Mouse (Mus musculus) liver, postnatal 0 days (tissue): Measurements from ENCODE around the gene Cntn1. TPM values are rescaled to one million over a fixed set of nuclear protein-coding genes. Genes with fewer than 3 reads are reported as not detected.

ENCODE experiments used
- ATAC-seq: fragments of 200-750 bp; cut with Nextera tagmentation; 2 replicates; pipeline ENCODE4 v1.8.0; 2017; ENCODE audit warnings: mild to moderate bottlenecking, moderate library complexity
- DNase-seq: peaks from one replicate; pipeline ENCODE4 v3.0.0-alpha.2; 2016
- H3K27ac ChIP-seq: fragments of 300-500 bp; sonication (generic); 2 replicates; pipeline ENCODE4 v1.5.1; 2014; ENCODE audit warnings: antibody characterized with exemption, moderate library complexity, mild to moderate bottlenecking, low read depth
- H3K27me3 ChIP-seq: fragments of 300-500 bp; sonication (generic); 2 replicates; pipeline ENCODE4 v1.6.1; 2014; ENCODE audit warnings: low read length, control low read depth, mixed read lengths; ENCODE audit not compliant: insufficient read depth
- H3K36me3 ChIP-seq: fragments of 300-500 bp; sonication (generic); replicated peaks from 2 replicates; pipeline ENCODE4 v1.6.1; 2014; ENCODE audit warnings: mild to moderate bottlenecking, control low read depth, low read length, moderate library complexity, mixed read lengths; ENCODE audit not compliant: insufficient read depth
- H3K4me1 ChIP-seq: fragments of 300-500 bp; sonication (generic); 2 replicates; pipeline ENCODE4 v1.6.1; 2014; ENCODE audit warnings: antibody characterized with exemption, mild to moderate bottlenecking, control low read depth; ENCODE audit not compliant: insufficient read depth
- H3K4me2 ChIP-seq: fragments of 300-500 bp; sonication (generic); 2 replicates; pipeline ENCODE4 v1.6.1; 2014; ENCODE audit warnings: low read depth, mild to moderate bottlenecking, low read length, moderate library complexity, mixed read lengths
- H3K4me3 ChIP-seq: fragments of 300-500 bp; sonication (generic); 2 replicates; pipeline ENCODE4 v1.5.1; 2014; ENCODE audit warnings: low read depth, low read length
- H3K9ac ChIP-seq: fragments of 300-500 bp; sonication (generic); replicated peaks from 2 replicates; pipeline ENCODE4 v1.6.1; 2014; ENCODE audit warnings: mild to moderate bottlenecking, moderate library complexity
- H3K9me3 ChIP-seq: fragments of 300-500 bp; sonication (generic); 2 replicates; pipeline ENCODE4 v1.6.1; 2016; ENCODE audit warnings: mild to moderate bottlenecking, control low read depth, low read length, mixed read lengths
- CTCF ChIP-seq: sonication (generic); IDR thresholded peaks from 2 replicates; pipeline ENCODE4 v1.5.1; 2016; ENCODE audit warnings: antibody characterized with exemption, low read depth
- EP300 ChIP-seq: IDR thresholded peaks from 2 replicates; pipeline ENCODE4 v1.6.1; 2016; ENCODE audit warnings: antibody characterized with exemption, low read depth, mild to moderate bottlenecking
- WGBS: fragments of 180-500 bp; shearing (Covaris S2); extraction: QIAGEN DNeasy Blood & Tissue Kit; methylation state at CpG from one replicate; pipeline ENCODE4 v1.1.7; 2014; ENCODE audit not compliant: insufficient replicate concordance; 5-methylcytosine and 5-hydroxymethylcytosine counted together
- polyA plus RNA-seq: library from polyadenylated mRNA; unstranded; fragments of >200 nt; fragmentation: Nextera tagmentation; extraction: Ambion mirVana; gene quantifications from 2 replicates; pipeline ENCODE4 v1.2.1, GENCODE M21; 2015

The Cntn1 gene
- polyA plus RNA-seq, 1 experiment from 2014 or later, result not detected

GRCm38 (mm10) chr15:92160855-92161162, 109.8 kb downstream of the Cntn1 start:
- no peaks in the 10 kb centered on the region for H3K4me1 ChIP-seq
- H3K4me3 ChIP-seq, result no peak overlapping the region
- no peaks in the 10 kb centered on the region for H3K27me3 ChIP-seq
- TF ChIP-seq CTCF (no peak), EP300 (no peak)
- H3K9ac ChIP-seq, result no peak overlapping the region
- ATAC-seq (no peak), DNase-seq (no peak)
- WGBS, result 65% methylated on average over 10 of the region's 10 CpGs
- no peaks in the 10 kb centered on the region for H3K36me3 ChIP-seq
- H3K9me3 ChIP-seq, result no peaks in the 10 kb centered on the region
- no peak overlapping the region for H3K4me2 ChIP-seq
- no peak overlapping the region for H3K27ac ChIP-seq

- Histone ChIP-seq H3K4me2 (no peak overlapping the region), H3K4me3 (no peak overlapping the region), H3K9me3 (no peaks in the 10 kb centered on the region), H3K9ac (no peak overlapping the region), H3K36me3 (no peaks in the 10 kb centered on the region), H3K27me3 (no peaks in the 10 kb centered on the region), H3K27ac (no peak overlapping the region), H3K4me1 (no peaks in the 10 kb centered on the region)
- no peak for TF ChIP-seq CTCF
- no peak for TF ChIP-seq EP300
- WGBS, result 51% methylated on average over 20 of the region's 20 CpGs
- DNase-seq (no peak), ATAC-seq (no peak)
Observed at GRCm38 (mm10) chr15:92161163-92162025, 110.4 kb downstream of the Cntn1 start.

DNA sequence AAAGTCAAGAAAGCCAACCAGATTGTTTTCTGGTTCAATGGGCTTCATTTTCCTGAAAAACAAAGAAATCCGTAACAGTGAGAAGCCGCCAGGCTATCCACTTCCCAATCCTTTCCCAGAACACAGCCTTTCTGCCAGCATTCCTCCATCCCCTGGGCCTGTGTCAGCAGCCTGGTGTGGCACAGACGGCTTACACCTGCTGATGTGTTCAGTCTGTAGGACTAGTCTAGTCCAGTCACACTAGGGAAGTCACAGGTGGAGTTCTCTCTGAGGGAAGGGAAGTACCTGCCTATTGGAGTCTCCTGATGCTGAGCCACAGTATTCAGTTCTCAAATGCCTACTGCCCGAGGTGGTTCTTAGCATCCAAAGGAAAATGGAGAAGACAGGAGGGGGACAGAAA, 111.9 kb downstream of the Cntn1 start:
- TF ChIP-seq CTCF, result no peak
- no peak for TF ChIP-seq EP300
- no peaks in the 10 kb centered on the region for H3K4me1 ChIP-seq
- no peaks in the 10 kb centered on the region for H3K27me3 ChIP-seq
- H3K4me2 ChIP-seq, result no peak overlapping the region
- H3K27ac ChIP-seq, result no peak overlapping the region
- no peak overlapping the region for H3K9ac ChIP-seq
- ATAC-seq, result no peak
- no peaks in the 10 kb centered on the region for H3K36me3 ChIP-seq
- 63% methylated on average over 4 of the region's 4 CpGs for WGBS
- H3K4me3 ChIP-seq, result no peak overlapping the region
- no peak for DNase-seq
- H3K9me3 ChIP-seq, result no peaks in the 10 kb centered on the region

- H3K27ac ChIP-seq, result no peak overlapping the region
- no peak for ATAC-seq
- H3K4me3 ChIP-seq, result no peak overlapping the region
- H3K9me3 ChIP-seq, result no peaks in the 10 kb centered on the region
- H3K4me2 ChIP-seq, result no peak overlapping the region
- DNase-seq, result no peak
- no peaks in the 10 kb centered on the region for H3K4me1 ChIP-seq
- H3K27me3 ChIP-seq, result no peaks in the 10 kb centered on the region
- WGBS, result 72% methylated on average over 3 of the region's 3 CpGs
- H3K36me3 ChIP-seq, result no peaks in the 10 kb centered on the region
- TF ChIP-seq EP300, result no peak
- no peak for TF ChIP-seq CTCF
- H3K9ac ChIP-seq, result no peak overlapping the region
Observed at GRCm38 (mm10) chr15:92164127-92164526, 113.2 kb downstream of the Cntn1 start.

DNA sequence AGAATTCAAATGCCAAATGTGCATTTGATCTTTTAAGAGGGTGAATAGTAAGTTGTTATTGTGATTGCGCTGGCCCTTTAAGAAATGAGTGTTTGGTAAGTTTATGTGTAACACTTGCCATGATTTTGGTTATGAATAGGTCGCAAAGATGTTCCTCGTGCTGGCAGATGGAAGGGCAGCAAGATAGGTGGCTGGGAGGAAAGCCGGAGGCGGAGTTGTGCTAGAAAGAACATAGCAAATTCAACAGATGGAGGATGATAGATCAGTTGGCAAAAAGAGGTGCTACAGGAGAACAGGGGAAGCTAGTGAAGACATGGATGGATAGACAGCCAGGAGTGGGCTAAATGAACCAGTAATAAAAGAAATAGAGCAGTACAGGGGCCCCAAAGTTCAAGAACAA, 115.3 kb downstream of the Cntn1 start:
- 80% methylated on average over 5 of the region's 5 CpGs for WGBS
- Histone ChIP-seq H3K9ac (no peak overlapping the region), H3K4me3 (no peak overlapping the region), H3K4me2 (no peak overlapping the region), H3K36me3 (no peaks in the 10 kb centered on the region), H3K27me3 (no peaks in the 10 kb centered on the region), H3K27ac (no peak overlapping the region), H3K9me3 (no peaks in the 10 kb centered on the region), H3K4me1 (no peaks in the 10 kb centered on the region)
- ATAC-seq (no peak), DNase-seq (no peak)
- TF ChIP-seq EP300 (no peak), CTCF (no peak)

- H3K4me2 ChIP-seq, result no peak overlapping the region
- no peak overlapping the region for H3K27ac ChIP-seq
- H3K4me3 ChIP-seq, result no peak overlapping the region
- ATAC-seq, result no peak
- no peaks in the 10 kb centered on the region for H3K9me3 ChIP-seq
- H3K9ac ChIP-seq, result no peak overlapping the region
- WGBS, result 64% methylated on average over 2 of the region's 2 CpGs
- no peak for DNase-seq
- no peaks in the 10 kb centered on the region for H3K36me3 ChIP-seq
- no peak for TF ChIP-seq EP300
- no peak for TF ChIP-seq CTCF
- no peaks in the 10 kb centered on the region for H3K4me1 ChIP-seq
- H3K27me3 ChIP-seq, result no peaks in the 10 kb centered on the region
Observed at GRCm38 (mm10) chr15:92175739-92176138, 124.8 kb downstream of the Cntn1 start.

DNA sequence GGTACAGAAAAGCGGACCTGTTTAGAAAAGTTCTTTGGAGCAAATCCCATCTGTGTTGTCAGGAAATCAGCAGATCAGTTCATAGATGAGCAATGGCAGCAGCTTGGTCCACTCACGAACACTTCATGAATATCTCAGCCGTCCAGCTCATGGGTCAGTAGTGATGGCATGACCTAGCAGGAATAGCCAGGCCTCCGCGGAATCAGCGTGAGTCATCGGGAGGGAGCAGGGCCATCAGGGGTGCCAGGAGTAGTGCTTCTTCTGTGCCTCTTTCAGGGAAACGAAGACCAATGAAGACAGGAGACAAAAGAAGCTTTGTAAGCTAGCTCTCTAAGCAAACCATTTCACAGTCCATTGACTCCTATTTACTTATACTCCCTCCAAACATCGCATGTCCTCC, 126.4 kb downstream of the Cntn1 start:
- H3K9ac ChIP-seq, result no peak overlapping the region
- TF ChIP-seq CTCF, result no peak
- DNase-seq (no peak), ATAC-seq (no peak)
- H3K4me2 ChIP-seq, result no peak overlapping the region
- H3K9me3 ChIP-seq, result no peaks in the 10 kb centered on the region
- no peak overlapping the region for H3K4me3 ChIP-seq
- WGBS, result 73% methylated on average over 9 of the region's 9 CpGs
- H3K4me1 ChIP-seq, result no peaks in the 10 kb centered on the region
- H3K36me3 ChIP-seq, result no peaks in the 10 kb centered on the region
- H3K27ac ChIP-seq, result no peak overlapping the region
- H3K27me3 ChIP-seq, result no peaks in the 10 kb centered on the region
